Mouse (Mus musculus) left cerebral cortex, postnatal 25 days (tissue): Measurements from ENCODE around the gene Mixl1. TPM values are rescaled to one million over a fixed set of nuclear protein-coding genes. Genes with fewer than 3 reads are reported as not detected.

Source experiments
- DNase-seq, 2 experiments: peaks; one replicate each; pipeline ENCODE4 v3.0.0; 2022; ENCODE audit warnings: low spot score in 2 of 2, mixed read lengths in 1 of 2
- intact Hi-C: fragments of 180-260 bp; cut with DNase I; formaldehyde crosslinking; loops from one replicate; pipeline ENCODE4 v1.15.1; 2025
- total RNA-seq, 2 experiments: library from RNA; stranded (reverse); gene quantifications; 2 replicates each; pipeline ENCODE4 v1.2.3; 2021

Mixl1 gene
- not detected for total RNA-seq

DNA sequence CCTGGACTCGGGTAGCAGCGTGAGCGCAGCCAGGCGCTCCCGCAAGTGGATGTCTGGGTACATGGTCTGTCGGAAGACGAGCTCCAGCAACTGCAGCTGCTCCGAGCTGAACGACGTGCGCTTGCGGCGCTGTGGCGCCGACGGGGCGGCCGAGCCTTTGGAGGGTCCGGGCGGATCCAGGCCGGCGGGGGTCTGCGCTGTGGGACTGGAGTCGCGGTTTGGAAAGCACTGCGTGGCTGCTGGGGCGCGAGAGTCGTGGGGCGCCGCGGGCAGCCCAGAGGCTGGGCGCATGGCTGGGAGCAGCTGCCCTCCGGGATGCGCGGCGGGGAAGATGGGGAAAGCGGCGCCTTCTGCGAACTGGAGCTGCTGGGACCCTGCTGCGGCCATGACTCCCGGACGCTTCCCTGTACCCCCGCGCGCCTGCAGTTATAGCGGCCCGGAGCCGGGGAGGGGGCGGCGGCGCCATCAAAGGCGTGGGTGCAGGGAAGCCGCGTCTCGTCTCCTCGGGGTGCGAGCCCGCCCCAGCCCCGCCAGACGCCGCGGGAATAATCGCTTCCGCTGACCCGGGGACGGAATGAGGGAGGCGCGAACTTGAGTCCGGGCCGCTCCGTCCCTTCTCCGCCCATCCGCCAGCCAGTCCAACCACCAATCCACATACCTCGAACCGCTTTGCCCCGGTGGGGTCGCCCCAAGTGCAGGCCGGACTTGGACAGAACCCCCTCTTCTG lies at the start of gene Mixl1:
Gene Mixl1 (minus strand): TSS at position 409 of the 727 bp plus-strand sequence.
- no peak for DNase-seq
- intact Hi-C loops, result no loop called here

- intact Hi-C loops, result no loop called here
- no peak for DNase-seq
Measured at GRCm38 (mm10) chr1:180729231-180729630, 32.4 kb upstream of the Mixl1 start.

DNA sequence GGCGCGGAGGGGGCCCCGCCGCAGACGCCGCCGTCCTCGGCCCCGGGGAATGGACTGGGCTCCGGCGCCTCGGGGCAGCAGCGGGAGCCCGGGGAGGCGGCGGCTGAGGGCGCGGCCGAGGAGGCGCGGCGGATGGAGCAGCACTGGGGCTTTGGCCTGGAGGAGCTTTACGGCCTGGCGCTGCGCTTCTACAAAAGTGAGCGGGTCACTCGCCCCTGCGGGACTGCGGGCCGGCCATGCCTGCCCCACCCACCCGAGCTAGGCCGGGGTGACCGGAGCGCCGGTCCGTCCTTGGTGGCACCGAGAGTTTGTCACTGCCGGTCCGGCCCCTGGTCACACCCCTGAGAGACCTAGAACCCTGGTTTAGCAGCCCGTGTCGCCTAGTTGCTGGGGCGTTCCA lies 29.3 kb upstream of the Mixl1 start:
- intact Hi-C loops, result no loop called here
- no peak for DNase-seq

DNA sequence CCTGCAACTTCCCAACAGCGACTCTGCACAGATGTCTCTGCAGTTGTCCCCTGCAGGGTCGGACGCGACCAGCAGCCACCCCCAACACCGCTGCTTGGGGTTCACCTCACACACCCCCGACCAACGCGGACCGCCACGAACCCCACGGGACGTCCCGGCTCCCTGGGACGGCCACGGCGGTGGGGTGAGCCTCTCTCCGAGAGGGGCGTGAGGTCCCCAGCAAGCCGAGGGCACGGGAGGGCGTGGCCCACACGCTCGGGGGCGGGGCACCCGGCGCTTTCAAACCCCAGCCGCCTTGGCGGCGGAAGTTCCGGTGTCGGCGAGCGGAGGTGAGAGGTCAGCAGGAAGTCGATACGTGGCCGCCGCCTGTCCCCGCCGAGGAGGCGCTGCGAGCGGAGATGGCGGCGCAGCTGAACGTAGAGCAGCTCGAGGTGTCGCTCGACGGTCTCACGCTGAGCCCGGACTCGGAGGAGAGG lies 28.9 kb upstream of the Mixl1 start, which contains the start of gene Acbd3:
Gene Acbd3 (plus strand): TSS at position 340 of the 476 bp plus-strand sequence.
- DNase-seq, result peak; percentile 92 to 94
- intact Hi-C loops, result no loop called here

DNA sequence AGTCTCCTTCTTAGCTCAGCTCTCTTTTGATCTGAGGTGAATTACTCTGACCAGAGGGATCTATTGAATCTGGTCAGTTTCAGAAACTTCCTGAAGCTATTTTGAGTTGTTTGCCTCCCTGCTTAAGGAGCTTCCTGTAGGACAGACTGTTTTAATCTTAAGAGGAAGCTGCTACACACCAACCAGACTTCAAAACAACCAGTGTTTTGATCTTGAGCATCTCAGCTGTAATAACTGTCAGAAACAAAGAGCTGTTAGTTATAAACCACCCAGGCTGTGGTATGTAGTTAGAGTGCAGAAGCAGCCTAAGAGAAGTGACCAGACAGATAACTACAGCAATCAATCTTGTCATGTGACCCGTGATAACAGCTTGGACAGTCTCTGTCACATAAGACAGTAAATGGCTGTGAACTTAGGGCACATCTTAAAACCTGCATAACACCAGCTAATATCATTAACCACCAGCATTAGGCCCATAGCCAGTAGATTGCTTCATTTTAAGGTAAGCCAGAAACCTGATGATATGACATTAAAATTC lies 26.9 kb upstream of the Mixl1 start:
- intact Hi-C loops, result loop anchor here (5.0 kb wide), 1 partner anchor 124 kb away; no protein-coding TSS in a partner anchor
- DNase-seq, result no peak

DNA sequence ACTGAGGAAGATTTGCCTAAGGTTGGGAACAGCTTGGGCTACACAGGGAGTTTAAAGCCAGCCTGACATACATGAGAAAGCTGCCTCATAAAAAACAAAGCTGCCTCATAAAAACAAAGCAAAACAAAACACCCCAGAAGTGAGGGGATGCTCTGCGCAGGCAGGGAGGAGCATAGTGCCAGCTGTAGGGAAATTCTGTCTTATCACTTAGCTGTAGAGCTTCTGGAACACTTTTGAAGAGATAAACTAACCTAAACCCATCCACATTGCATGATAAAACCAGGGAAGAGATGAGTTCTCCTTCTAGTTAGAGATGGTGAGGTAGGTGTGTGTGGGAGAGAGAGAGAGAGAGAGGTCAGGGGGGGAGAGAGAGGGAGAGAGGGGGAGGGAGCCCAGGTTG lies 25.8 kb upstream of the Mixl1 start:
- intact Hi-C loops, result loop anchor here (5.0 kb wide), 1 partner anchor 125 kb away; no protein-coding TSS in a partner anchor
- no peak for DNase-seq

DNA sequence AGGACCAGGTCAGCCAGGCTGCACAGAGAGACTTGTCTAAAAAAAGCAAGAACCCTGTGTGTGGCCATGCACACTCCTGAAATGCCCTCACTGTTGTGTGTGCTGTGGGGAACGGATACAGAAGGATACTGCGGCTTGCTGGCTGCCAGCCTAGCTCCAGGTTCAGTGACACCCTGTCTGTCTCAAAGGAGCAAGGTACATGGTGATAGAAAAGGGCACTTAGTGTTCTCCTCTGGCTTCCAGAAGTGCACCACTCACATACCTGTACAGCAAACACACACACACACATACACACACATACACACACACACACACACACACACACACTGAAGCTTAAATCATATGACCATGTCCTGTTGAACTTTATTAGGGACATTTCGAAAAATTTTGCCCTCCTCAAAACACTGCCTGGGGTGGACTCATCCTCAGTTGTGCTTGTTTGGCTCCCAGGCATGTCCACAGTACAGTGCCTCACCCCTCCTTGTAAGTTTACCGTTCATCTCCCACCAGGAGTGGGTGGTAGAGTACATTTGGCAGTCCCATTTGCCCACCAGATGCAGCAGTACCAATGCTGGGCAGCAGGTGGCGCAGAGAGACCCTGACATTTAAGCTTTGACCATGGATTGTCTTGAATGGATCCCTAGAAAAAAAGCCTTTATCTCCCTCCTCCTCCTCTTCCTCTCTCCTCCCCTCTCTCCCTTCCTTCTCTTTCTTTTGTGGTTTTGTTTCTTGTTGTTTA lies 23.3 kb upstream of the Mixl1 start:
- intact Hi-C loops, result loop anchor here (1.0 to 5.0 kb wide), 3 partner anchors 44 to 127 kb away; partner anchors contain the start of gene Lin9
- DNase-seq, result peak; percentile 60 to 67

DNA sequence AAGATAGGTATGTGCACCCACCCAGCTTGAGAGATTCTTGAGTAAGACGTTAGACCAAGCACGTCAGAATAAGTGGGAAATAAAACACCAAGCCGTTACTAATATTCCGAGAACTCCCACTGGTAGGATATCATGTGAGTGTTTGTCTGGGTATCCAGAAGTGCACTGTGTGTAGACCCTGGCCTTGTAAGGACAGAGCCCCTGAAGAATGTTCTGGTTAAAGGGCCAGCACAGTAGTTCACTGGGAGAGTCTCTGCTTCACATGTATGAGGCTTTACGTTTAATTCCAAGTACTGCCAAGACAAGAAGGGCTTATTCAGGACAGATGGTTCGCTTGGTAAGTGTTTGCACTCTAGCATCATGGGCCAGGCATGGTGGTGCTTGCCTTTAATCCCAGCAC lies 22.6 kb upstream of the Mixl1 start:
- DNase-seq, result no peak
- intact Hi-C loops, result loop anchor here (5.0 kb wide), 1 partner anchor 77 kb away; the partner anchor contains the start of gene Lin9

DNA sequence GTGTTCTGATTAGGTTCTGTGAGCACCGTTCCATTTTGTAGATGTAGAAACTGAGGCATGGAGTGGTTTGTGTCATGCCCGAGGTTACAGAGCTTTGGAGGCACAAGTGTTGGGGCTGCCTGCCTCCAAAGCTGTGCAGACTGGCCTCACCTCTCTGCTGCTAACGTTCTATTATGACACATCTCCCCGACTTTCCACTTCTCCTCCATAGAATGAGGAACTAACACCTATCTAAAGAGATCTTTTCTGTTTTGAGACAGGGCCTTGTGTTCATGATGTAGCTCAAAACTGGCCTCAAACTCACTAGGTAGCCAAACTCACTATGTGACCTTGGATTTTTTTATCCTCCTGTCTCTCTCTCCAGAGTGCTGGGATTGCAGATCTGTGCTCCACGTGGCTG lies 21.9 kb upstream of the Mixl1 start:
- DNase-seq, result no peak
- intact Hi-C loops, result loop anchor here (5.0 kb wide), 1 partner anchor 76 kb away; the partner anchor contains the start of gene Lin9

DNA sequence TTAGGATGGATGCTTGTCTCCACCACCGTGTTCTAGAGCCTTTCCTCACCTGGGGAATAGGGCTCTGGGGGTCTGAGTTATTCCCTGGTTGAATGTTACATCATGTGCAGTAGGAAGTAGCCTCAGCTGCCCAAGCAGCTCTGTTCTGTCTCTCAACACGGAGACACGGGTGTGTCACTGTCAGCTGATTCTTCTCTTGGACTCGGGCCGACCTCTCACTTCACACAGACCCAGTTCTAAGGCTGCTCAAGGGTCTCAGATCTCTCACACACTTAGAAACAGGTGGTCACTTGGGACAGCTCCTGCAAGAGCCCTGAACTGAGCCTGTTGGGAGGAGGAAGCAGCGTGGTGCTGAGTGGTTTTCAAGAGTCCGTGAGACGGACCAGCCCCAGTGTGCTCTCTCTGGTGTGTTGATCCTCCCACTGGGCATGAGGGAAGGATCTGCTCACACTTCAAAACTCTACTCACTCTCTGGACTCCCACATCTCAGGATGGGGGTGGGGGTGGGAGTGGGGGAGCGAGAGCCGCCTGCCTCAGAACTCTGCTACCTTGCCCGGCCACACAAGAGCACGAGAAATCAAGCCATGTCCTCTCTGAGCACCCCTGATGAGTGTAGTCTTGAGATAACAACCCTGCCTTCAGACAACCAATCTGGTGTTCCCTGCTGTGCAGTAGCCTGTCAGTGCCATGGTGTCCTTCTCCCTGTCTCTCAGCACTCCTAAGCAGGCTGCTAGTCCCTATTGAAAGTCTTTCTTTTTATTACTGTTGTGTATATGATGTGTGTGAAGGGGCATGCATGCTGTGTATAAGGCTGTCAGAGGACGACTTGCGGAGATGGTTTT lies 12.3 kb upstream of the Mixl1 start:
- intact Hi-C loops, result no loop called here
- DNase-seq, result no peak

DNA sequence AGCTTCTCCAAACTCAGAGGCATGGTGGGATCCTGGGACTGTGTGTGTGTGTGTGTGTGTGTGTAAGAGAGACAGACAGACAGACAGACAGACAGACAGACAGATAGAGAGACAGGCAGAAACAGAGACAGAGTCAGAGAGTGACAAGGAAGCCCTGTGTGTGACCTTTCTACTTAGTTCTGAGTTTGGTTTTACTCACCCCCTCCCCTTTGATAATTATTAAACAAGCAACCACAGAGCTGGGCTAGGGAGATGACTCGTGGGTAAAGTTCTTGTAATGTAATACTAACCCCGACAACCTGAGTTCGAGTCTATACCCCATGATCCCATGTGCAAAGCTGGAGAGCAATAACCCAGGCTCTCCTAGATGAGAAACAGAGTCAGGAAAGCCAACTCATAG lies 11.0 kb upstream of the Mixl1 start:
- intact Hi-C loops, result no loop called here
- no peak for DNase-seq

DNA sequence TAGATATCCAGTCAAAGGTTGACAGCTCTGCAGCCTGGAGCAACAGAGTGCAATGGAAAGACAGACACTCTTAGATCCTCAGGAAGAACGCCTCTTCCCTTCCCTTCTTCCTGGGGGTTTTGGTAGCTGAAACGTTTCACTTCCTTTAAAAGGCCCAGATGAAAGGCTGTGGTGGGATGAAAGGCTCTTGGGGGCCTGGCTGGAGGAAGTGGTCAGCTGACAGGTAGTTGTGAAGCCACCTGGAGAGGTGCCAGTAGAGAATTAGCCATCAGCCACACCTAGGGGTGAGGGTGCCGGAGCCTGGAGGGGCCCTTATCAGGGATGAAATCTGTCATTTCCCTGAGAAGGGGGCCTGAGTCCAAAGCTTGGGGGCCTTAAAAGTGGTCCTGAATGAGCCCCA lies 10.5 kb upstream of the Mixl1 start:
- no peak for DNase-seq
- intact Hi-C loops, result no loop called here

DNA sequence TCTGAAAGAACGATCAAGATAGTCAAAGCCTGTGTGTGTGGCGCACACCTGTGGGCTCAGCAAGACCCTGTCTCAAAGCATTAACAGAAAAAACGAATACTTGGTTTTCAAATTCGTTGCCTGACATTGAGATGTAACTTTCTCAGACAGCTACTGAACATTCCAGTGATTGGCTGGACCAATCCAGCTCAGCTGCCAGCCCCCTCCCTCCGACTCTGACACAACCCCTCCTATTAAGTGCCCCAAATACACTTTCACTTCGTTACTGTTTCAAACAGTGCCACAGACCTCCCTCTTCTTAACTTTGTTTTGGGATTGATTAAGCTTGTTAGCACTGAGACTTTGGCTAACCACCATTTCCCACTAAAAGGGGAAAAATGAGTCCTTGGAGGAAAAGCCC lies 6.6 kb upstream of the Mixl1 start:
- intact Hi-C loops, result no loop called here
- no peak for DNase-seq

- intact Hi-C loops, result no loop called here
- no peak for DNase-seq
Measured at GRCm38 (mm10) chr1:180698063-180698462, 1.2 kb upstream of the Mixl1 start.

DNA sequence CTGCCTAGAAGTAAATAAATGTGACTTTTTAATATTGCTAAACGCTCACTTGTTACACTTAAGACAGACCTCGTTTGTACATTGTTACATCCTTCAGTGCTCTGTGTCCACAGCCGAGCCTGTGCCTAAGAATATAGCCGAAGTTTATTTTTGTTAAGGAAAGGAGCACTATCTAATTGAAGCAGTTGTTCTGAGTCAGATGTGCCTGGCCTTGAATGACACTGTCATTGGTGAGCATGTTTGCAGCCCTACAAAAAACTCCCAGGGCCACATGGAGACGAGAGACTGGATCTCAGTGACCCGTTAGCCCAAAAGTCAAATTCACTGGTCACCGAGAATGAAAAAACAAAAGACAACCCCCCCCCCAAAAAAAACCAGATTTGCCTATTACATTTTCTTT lies 5.5 kb downstream of the Mixl1 start:
- DNase-seq, result no peak
- intact Hi-C loops, result no loop called here

Other genes starting within 250 kb of the Mixl1 start
- 100 to 1,000 TPM; 157 to 180 TPM for gene Stum, start 213.5 kb downstream of the Mixl1 start, total RNA-seq
- 10 to 100 TPM; 85.2 to 92.0 TPM for gene Parp1, start 128.1 kb downstream of the Mixl1 start, total RNA-seq
- 1 to 10 TPM; 4.3 to 5.1 TPM for gene Lin9, start 55.9 kb downstream of the Mixl1 start, total RNA-seq
- 10 to 100 TPM; 32.6 to 33.6 TPM for gene Acbd3, start 29.0 kb upstream of the Mixl1 start, total RNA-seq
- 100 to 1,000 TPM; 301 to 318 TPM for gene H3f3a, start 116.9 kb upstream of the Mixl1 start, total RNA-seq
- gene Sde2, start 154.1 kb upstream of the Mixl1 start, total RNA-seq, result 10 to 100 TPM; 18.8 to 21.0 TPM
- 1 to 10 TPM in 1 of 2 experiments, under 1 TPM in 1; 0.37 to 2.0 TPM for gene Lefty2, start 196.1 kb upstream of the Mixl1 start, total RNA-seq
- 10 to 100 TPM; 29.8 to 30.2 TPM for gene Pycr2, start 207.3 kb upstream of the Mixl1 start, total RNA-seq
- under 1 TPM; 0.44 to 0.89 TPM for gene Lefty1, start 238.0 kb upstream of the Mixl1 start, total RNA-seq
- 10 to 100 TPM; 10.5 to 11.1 TPM for gene Tmem63a, start 245.3 kb upstream of the Mixl1 start, total RNA-seq